Mouse (Mus musculus) heart, embryonic 10.5 days (tissue): ENCODE measurements at regions not wholly inside any gene's neighbourhood (a gene's known extent, or its start where the extent isn't known, plus 50 kb on each side); places are given as distances from the start of the nearest gene placed in this dataset.
"Not testable (repeated sequence)": the region's sequence is repeated elsewhere in the genome, so short reads cannot be mapped to it uniquely, and the experiment has no call there.

Experiments used
- DNase-seq: peaks from one replicate; pipeline ENCODE4 v3.0.0-alpha.2; 2017; ENCODE audit warnings: low spot score
- H3K27ac ChIP-seq: fragments of 300-500 bp; sonication (generic); 2 replicates; pipeline ENCODE4 v1.5.1; 2016; ENCODE audit warnings: mild to moderate bottlenecking
- H3K27me3 ChIP-seq: fragments of 300-500 bp; sonication (generic); 2 replicates; pipeline ENCODE4 v1.6.1; 2016; ENCODE audit warnings: mild to moderate bottlenecking; ENCODE audit not compliant: poor library complexity, insufficient read depth, severe bottlenecking
- H3K36me3 ChIP-seq: fragments of 300-500 bp; sonication (generic); 2 replicates; pipeline ENCODE4 v1.6.1; 2016; ENCODE audit warnings: mild to moderate bottlenecking, moderate library complexity
- H3K4me1 ChIP-seq: fragments of 300-500 bp; sonication (generic); 2 replicates; pipeline ENCODE4 v1.6.1; 2016; ENCODE audit warnings: mild to moderate bottlenecking
- H3K4me3 ChIP-seq: fragments of 300-500 bp; sonication (generic); 2 replicates; pipeline ENCODE4 v1.5.1; 2016; ENCODE audit warnings: mild to moderate bottlenecking, moderate library complexity
- H3K9me3 ChIP-seq: fragments of 300-500 bp; sonication (generic); 2 replicates; pipeline ENCODE4 v1.6.1; 2016; ENCODE audit warnings: mild to moderate bottlenecking, moderate library complexity
- WGBS: fragments of 180-500 bp; shearing (Covaris S2); methylation state at CpG from one replicate; pipeline ENCODE4 v1.1.7; 2016; 5-methylcytosine and 5-hydroxymethylcytosine counted together

- 72% methylated on average over 3 of the region's 3 CpGs for WGBS
- Histone ChIP-seq H3K4me1 (no peaks in the 10 kb centered on the region), H3K9me3 (no peaks in the 10 kb centered on the region), H3K36me3 (no peaks in the 10 kb centered on the region), H3K4me3 (no peak overlapping the region), H3K27ac (no peak overlapping the region), H3K27me3 (no peaks in the 10 kb centered on the region)
- DNase-seq: no peak
These were observed 330.4 kb upstream of the Ercc4 start for GRCm38 (mm10) chr16:12779079-12779478.

DNA sequence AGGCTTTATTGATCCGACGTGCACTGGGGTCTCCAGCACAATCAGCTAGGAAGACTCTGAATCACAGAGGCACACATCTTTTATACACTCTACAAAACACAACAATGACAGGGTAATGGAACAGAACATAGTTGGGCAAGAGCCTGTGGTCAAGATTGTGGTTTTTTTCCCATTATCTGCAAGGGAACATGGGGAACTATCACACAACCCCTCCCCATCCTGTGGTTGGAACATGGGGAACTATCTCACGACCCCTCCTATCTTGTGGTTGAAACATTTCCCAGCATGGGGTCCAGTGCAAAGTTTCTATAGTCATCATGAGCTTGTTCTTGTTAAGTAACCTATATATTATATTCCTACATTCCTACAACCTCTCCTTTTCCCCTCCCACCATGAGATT, 328.8 kb upstream of the Ercc4 start:
- Histone ChIP-seq H3K36me3 (no peaks in the 10 kb centered on the region), H3K9me3 (no peaks in the 10 kb centered on the region), H3K27ac (no peak overlapping the region), H3K27me3 (no peaks in the 10 kb centered on the region), H3K4me1 (no peaks in the 10 kb centered on the region), H3K4me3 (no peak overlapping the region)
- DNase-seq: no peak
- WGBS: 89% methylated on average over 3 of the region's 3 CpGs

DNA sequence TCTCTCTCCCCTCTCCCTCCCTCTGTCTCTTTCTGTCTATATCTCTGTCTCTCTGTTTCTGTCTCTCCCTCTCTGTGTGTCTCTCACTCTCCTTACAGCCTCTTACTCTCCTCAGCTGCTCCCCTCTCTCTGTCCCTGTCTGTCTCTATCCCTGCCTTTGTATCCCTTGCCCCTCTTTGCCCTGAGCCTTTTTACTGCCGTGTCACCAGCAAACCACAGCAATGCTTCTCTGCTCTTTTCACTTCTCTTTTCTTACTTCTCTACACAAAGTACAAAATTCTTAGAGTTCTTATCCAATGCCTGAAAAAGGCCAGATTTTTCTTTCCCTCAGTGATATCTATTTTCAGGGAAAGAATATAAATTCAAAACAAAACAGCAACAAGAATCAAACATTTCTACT, 323.7 kb upstream of the Ercc4 start:
- Histone ChIP-seq H3K36me3 (no peaks in the 10 kb centered on the region), H3K27ac (no peak overlapping the region), H3K4me3 (no peak overlapping the region), H3K9me3 (no peaks in the 10 kb centered on the region), H3K27me3 (no peaks in the 10 kb centered on the region), H3K4me1 (no peaks in the 10 kb centered on the region)
- WGBS: 73% methylated on average over 1 of the region's 1 CpGs
- DNase-seq: no peak

- no peaks in the 10 kb centered on the region for H3K36me3 ChIP-seq
- H3K9me3 ChIP-seq: no peaks in the 10 kb centered on the region
- H3K27ac ChIP-seq: no peak overlapping the region
- 79% methylated on average over 2 of the region's 2 CpGs for WGBS
- DNase-seq: no peak
- no peak overlapping the region for H3K4me3 ChIP-seq
- H3K27me3 ChIP-seq: no peaks in the 10 kb centered on the region
- no peaks in the 10 kb centered on the region for H3K4me1 ChIP-seq
These were observed 311.0 kb upstream of the Ercc4 start for GRCm38 (mm10) chr16:12798523-12798922.

GRCm38 (mm10) chr16:12800181-12800580, 309.3 kb upstream of the Ercc4 start:
- H3K27ac ChIP-seq: no peak overlapping the region
- no peak for DNase-seq

DNA sequence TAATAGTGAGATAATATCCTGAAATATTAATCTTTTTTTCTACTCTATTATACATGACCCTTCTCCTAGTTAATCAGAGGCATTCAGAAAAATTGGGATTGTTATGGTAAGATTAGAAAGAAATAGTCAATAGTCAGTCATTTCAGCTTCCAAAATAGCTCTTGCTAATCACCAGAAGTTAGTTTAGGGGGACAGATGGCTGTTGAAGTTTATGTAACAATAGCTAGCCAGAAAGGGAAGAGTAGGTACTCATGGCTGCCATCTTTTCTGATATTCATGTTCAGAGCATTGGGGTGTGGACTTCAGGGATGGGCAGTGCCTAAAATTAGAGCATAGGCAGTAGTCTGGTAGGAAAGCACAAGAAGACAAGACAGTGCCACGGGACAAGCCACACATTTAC, 306.8 kb upstream of the Ercc4 start:
- H3K9me3 ChIP-seq: no peaks in the 10 kb centered on the region
- H3K27ac ChIP-seq: no peak overlapping the region
- H3K4me3 ChIP-seq: no peak overlapping the region
- no peaks in the 10 kb centered on the region for H3K4me1 ChIP-seq
- H3K36me3 ChIP-seq: no peaks in the 10 kb centered on the region
- WGBS: 65% methylated on average over 1 of the region's 1 CpGs
- DNase-seq: no peak
- H3K27me3 ChIP-seq: no peaks in the 10 kb centered on the region

More at GRCm38 (mm10) chr16:12800181-12800580, 309.3 kb upstream of the Ercc4 start:
- Histone ChIP-seq H3K4me1 (no peaks in the 10 kb centered on the region), H3K4me3 (no peak overlapping the region), H3K27me3 (no peaks in the 10 kb centered on the region), H3K9me3 (no peaks in the 10 kb centered on the region), H3K36me3 (no peaks in the 10 kb centered on the region)
- 78% methylated on average over 1 of the region's 1 CpGs for WGBS

- Histone ChIP-seq H3K36me3 (no peaks in the 10 kb centered on the region), H3K9me3 (no peaks in the 10 kb centered on the region), H3K4me3 (no peak overlapping the region), H3K27me3 (no peaks in the 10 kb centered on the region), H3K27ac (no peak overlapping the region), H3K4me1 (no peaks in the 10 kb centered on the region)
- 53% methylated on average over 8 of the region's 8 CpGs for WGBS
- DNase-seq: no peak
These were observed 302.1 kb upstream of the Ercc4 start for GRCm38 (mm10) chr16:12807351-12807871.

GRCm38 (mm10) chr16:12811088-12811487, 298.4 kb upstream of the Ercc4 start:
- Histone ChIP-seq H3K4me1 (no peaks in the 10 kb centered on the region), H3K9me3 (no peaks in the 10 kb centered on the region), H3K4me3 (no peak overlapping the region), H3K27me3 (no peaks in the 10 kb centered on the region), H3K27ac (no peak overlapping the region), H3K36me3 (no peaks in the 10 kb centered on the region)
- DNase-seq: no peak
- 69% methylated on average over 2 of the region's 2 CpGs for WGBS

DNA sequence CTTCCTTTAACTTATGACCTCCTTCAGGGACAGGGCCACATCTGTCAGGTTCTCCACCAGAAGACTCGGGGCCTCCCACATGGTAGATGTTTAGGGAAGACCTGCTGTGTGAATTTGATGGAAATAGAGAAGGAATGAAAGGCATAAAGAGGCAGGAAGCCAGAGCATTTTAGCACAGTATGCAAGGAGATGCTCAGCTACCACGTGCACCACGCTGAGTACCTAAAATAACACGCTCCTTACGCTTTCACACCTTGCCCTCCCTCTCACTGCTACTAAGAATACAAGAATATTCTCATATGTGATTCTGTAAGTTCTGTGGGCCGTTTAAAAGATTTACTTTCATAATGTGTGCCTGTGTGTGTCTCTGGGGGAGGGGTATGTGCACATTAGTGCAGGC, 284.8 kb upstream of the Ercc4 start:
- Histone ChIP-seq H3K27me3 (no peaks in the 10 kb centered on the region; the same call in 1 of the 2 replicates), H3K4me3 (no peak overlapping the region), H3K27ac (no peak overlapping the region), H3K9me3 (no peaks in the 10 kb centered on the region), H3K4me1 (no peaks in the 10 kb centered on the region), H3K36me3 (no peaks in the 10 kb centered on the region)
- WGBS: 71% methylated on average over 6 of the region's 6 CpGs
- no peak for DNase-seq

- DNase-seq: peak; percentile 73
- no peaks in the 10 kb centered on the region; the same call in 1 of the 2 replicates for H3K27me3 ChIP-seq
- WGBS: 44% methylated on average over 8 of the region's 8 CpGs
- H3K4me1 ChIP-seq: no peaks in the 10 kb centered on the region
- H3K27ac ChIP-seq: no peak overlapping the region
- H3K9me3 ChIP-seq: no peaks in the 10 kb centered on the region
- H3K4me3 ChIP-seq: no peak overlapping the region
- no peaks in the 10 kb centered on the region for H3K36me3 ChIP-seq
These were observed 283.3 kb upstream of the Ercc4 start for GRCm38 (mm10) chr16:12826222-12826621.

DNA sequence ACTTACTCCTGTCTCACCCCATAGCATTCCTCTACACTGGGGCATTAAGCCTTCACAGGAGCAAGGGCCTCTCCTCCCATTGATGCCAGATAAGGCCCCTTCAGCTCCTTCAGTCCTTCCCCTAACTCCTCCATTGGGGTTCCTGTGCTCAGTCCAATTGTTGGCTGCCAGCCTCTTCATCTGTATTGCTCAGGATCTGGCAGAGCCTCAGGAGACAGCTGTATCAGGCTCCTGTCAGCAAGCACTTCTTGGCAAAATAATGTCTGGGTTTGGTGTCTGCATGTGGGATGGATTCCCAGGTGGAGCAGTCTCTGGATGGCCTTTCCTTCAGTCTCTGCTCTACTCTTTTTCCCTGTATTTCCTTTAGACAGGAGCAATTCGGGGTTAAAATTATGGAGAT, 278.2 kb upstream of the Ercc4 start:
- not testable (repeated sequence) for H3K36me3 ChIP-seq, H3K27ac ChIP-seq, H3K27me3 ChIP-seq, H3K4me1 ChIP-seq, DNase-seq, H3K4me3 ChIP-seq, H3K9me3 ChIP-seq
- WGBS: 55% methylated on average over 1 of the region's 1 CpGs

DNA sequence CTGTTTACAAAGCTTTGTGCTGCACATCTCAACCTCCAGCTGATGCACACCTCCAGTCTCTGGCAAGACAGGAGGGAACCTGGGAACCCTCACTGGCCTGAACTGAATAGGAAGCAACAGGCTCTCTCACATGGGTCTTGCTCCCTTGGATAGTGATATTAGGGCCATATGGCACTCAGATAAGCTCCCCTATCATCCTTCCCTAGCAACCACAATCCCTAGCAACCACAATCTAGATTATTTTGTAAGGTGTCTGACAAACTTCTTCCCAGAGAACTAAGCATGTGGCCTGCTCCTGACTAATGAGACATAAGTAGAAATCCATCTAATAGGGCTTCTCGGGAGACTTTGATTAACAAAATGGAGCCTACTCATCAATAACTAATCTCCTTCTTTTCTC, 253.1 kb upstream of the Ercc4 start:
- H3K27ac ChIP-seq: no peak overlapping the region
- no peaks in the 10 kb centered on the region for H3K9me3 ChIP-seq
- no peaks in the 10 kb centered on the region for H3K36me3 ChIP-seq
- 82% methylated on average over 1 of the region's 1 CpGs for WGBS
- no peaks in the 10 kb centered on the region; the same call in 1 of the 2 replicates for H3K4me1 ChIP-seq
- H3K4me3 ChIP-seq: no peak overlapping the region
- H3K27me3 ChIP-seq: peaks cover 4% of the 10 kb centered on the region; the same call in 1 of the 2 replicates
- DNase-seq: no peak

GRCm38 (mm10) chr16:12859714-12860355, 249.6 kb upstream of the Ercc4 start:
- WGBS: 63% methylated on average over 5 of the region's 5 CpGs
- DNase-seq: no peak
- H3K36me3 ChIP-seq: no peaks in the 10 kb centered on the region
- peaks cover 4% of the 10 kb centered on the region; the same call in 1 of the 2 replicates for H3K27me3 ChIP-seq
- H3K4me1 ChIP-seq: no peaks in the 10 kb centered on the region; the same call in none of the 2 replicates
- H3K27ac ChIP-seq: no peak overlapping the region
- H3K4me3 ChIP-seq: no peak overlapping the region
- no peaks in the 10 kb centered on the region for H3K9me3 ChIP-seq

DNA sequence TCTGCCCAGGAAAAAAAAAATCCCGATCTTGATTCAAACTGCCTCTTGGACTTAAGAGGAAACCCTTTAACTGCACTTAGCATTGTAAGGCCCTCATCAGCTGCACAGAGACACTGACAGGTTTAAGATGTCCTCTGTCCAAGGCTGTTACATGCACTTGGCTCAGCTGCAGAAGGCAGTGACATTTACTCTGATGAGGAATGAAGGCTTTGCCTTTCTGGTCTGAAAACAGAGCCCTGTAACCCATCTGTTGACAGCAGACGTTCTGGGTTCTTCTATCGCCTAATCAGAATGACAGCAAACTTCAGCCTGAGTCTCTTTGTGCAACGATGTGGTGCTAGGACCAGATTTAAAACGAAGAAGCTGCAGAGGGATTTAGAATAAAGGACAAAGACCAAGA, 246.9 kb upstream of the Ercc4 start:
- Histone ChIP-seq H3K36me3 (no peaks in the 10 kb centered on the region), H3K27ac (no peak overlapping the region), H3K4me1 (no peaks in the 10 kb centered on the region; the same call in none of the 2 replicates), H3K27me3 (peaks cover 4% of the 10 kb centered on the region; the same call in 1 of the 2 replicates), H3K4me3 (no peak overlapping the region), H3K9me3 (no peaks in the 10 kb centered on the region)
- WGBS: 50% methylated on average over 5 of the region's 5 CpGs
- no peak for DNase-seq
